Mouse (Mus musculus): ENCODE data around the gene Tcl1b5.

The Tcl1b5 gene

DNA sequence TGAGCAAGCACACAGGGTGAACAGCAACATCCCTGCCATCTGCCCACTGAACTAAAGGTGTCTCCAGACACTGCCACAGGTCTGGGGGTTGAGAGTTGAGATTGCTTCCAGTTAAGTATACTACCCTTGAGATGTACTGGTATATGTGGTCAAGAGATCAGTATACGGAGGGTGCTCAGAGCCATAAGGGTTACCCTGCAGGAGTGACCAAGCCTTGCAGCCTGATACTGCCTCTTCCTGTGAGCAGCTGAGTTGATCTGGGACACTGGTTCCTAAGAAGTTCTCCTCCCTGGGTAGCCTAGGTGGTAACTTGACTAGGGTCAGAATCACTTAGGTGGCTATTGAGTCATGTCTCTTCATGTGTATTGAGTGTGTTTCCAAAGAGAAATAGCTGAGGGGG lies 32.3 kb downstream of the Tcl1b5 start:
- DNase-seq (ENCODE audit: low spot score), result no peak

DNA sequence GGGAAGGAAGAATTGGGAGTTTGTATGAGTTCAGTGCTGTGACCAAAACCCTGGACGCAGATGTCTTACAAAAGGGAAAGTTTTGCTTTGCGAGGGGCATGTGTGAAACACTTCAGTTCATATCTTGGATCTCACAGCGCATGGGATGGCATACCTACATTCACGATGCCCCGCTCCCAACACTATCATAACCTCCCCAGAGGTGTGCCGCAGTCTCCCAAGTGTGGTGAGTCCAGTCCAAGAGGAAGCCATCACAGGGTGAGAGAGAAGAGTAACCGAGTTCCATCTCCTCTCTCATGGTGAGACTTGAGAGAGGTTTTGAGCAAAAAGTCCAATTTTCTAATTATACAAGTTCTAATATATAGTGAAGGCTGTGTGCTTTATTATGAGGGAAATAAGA lies 33.1 kb downstream of the Tcl1b5 start:
- DNase-seq (ENCODE audit: low spot score), result no peak

DNA sequence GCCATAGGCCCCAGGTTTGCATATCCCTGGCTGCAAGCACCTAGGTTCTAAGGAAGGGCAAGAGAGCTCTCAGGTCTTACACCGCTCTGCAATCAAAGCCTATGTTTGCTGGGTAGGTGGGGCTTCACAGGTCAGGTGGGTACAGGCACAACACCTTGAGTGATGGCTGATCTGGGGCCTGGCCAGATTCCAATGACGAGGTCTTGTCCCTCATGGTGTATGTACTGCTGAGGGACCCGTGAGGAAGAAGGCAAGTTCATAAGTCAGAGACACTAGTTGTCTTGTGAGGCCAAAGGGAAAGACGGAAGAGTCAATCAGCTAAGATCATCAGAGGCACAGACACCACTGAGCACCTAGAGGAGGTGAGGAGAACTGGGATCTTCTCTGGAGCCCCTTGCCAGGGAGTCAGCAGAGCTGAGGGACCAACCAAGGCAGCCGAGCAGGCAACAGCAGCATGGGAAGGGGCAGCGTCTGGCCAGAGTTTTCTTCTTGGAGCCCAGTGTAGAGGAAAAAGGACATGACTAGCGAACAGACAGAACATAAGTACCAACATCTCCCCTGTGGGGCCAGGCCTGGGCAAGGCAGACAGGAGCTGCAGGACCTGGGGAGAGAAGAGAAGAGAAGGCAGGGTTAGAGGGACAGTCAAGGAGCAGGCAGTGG lies 41.1 kb downstream of the Tcl1b5 start:
- DNase-seq (ENCODE audit: low spot score), result no peak

DNA sequence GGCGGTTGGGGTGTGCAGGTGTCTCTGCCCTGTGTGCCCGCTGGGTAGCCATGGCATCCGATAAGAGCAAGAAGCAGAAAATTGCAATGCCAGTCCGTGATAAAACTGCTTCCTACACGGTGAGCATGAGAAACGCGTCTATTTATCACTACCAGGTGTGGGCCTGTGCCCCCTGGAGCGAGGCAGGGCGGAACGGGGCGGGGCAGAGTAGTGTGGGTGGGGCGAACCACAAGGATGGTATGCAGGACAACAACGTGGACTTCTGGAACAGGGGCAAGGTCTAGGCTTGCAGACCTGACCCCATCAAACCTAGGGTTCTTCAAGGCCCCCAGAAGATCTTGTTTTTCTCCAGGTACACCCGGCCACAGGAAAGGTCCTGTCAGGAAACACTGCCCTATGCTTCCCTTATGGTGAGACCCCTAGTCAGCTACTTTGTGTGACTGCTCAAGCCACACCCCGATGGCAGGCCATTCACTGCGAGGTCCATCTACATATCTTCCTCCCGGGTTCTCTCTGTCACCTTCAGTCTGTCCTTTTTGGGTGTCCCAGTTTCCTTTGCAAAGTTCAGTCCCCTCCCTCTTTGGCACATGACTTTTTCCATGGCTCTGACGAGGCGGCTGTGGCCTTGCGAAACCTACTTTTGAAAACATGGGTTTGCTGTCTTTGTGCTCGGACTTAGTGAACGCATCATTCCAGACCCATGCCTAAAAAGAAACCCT lies 46.6 kb downstream of the Tcl1b5 start, which contains the start of gene Tcl1:
Gene Tcl1 (minus strand): TSS at position 193 of the 719 bp plus-strand sequence.
- DNase-seq (ENCODE audit: low spot score), result no peak

DNA sequence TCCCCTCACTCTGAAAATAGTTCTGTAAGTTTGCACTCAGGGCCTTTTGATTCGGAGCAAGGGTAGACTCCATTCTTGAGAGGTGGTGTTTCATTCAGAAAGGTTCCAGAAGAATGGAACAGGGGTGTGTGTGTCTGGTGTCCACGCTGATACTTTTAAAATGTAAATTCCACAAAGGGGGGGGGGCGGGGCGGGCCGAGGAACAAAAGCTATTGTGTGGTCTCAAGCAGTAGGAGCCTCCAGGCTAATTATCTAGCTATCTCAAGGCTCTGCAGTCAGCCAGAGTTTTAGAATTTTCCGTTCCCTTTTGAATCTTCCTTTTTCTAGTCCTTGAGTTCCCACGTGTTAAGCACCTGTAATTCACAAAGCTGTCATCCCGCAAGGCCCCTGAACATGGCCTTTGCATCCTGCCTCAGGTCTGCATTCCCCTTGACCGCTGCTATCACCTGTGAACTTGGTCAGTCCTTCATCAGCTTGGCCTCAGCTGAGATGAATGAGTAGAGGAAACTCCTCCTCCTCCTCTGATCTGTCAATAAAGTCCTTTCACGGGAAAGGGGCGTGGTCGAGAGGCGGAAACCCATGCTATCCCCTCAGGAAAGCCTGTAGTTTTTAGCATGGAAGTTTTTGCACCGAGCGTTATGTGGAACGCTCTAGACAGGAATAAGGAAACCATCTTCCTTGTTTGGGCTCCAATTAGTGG lies 48.6 kb downstream of the Tcl1b5 start:
- DNase-seq (ENCODE audit: low spot score), result no peak
